Mouse (Mus musculus): ENCODE measurements at regions not wholly inside any gene's neighbourhood (a gene's known extent, or its start where the extent isn't known, plus 50 kb on each side); places are given as distances from the start of the nearest gene placed in this dataset.

- DNase-seq = no peak
Observed at GRCm38 (mm10) chr3:37871076-37871475, 146.8 kb upstream of the Gm5148 start.

GRCm38 (mm10) chr3:37868454-37868853 is 144.2 kb upstream of the Gm5148 start:
- DNase-seq = peak; percentile 67

GRCm38 (mm10) chr3:37862756-37863155 is 138.5 kb upstream of the Gm5148 start:
- DNase-seq = no peak

GRCm38 (mm10) chr3:37860715-37861461 is 136.6 kb upstream of the Gm5148 start:
- DNase-seq = no peak

- DNase-seq = peak; percentile 60
Observed at GRCm38 (mm10) chr3:37860034-37860714, 135.9 kb upstream of the Gm5148 start.

GRCm38 (mm10) chr3:37858624-37859302 is 134.5 kb upstream of the Gm5148 start:
- DNase-seq = no peak

GRCm38 (mm10) chr3:37846191-37847003 is 122.1 kb upstream of the Gm5148 start:
- peak; percentile 72 for DNase-seq

GRCm38 (mm10) chr3:37845313-37846023 is 121.2 kb upstream of the Gm5148 start:
- peak; percentile 32 for DNase-seq

GRCm38 (mm10) chr3:37844731-37845312 is 120.5 kb upstream of the Gm5148 start:
- DNase-seq = no peak

- DNase-seq = peak; percentile 11
Observed at GRCm38 (mm10) chr3:37842289-37842688, 118.0 kb upstream of the Gm5148 start.

GRCm38 (mm10) chr3:37838896-37839295 is 114.6 kb upstream of the Gm5148 start:
- DNase-seq = peak; percentile 66

- peak; percentile 34 for DNase-seq
Observed at GRCm38 (mm10) chr3:37836749-37837148, 112.5 kb upstream of the Gm5148 start.

- no peak for DNase-seq
Observed at GRCm38 (mm10) chr3:37835687-37836086, 111.4 kb upstream of the Gm5148 start.

GRCm38 (mm10) chr3:37835135-37835534 is 110.8 kb upstream of the Gm5148 start:
- DNase-seq = no peak

GRCm38 (mm10) chr3:37834626-37835025 is 110.3 kb upstream of the Gm5148 start:
- DNase-seq = no peak

- DNase-seq = no peak
Observed at GRCm38 (mm10) chr3:37833387-37833786, 109.1 kb upstream of the Gm5148 start.

GRCm38 (mm10) chr3:37827546-37827945 is 103.3 kb upstream of the Gm5148 start:
- DNase-seq = no peak

- DNase-seq = no peak
Observed at GRCm38 (mm10) chr3:37825602-37826001, 101.3 kb upstream of the Gm5148 start.

GRCm38 (mm10) chr3:37824681-37825080 is 100.4 kb upstream of the Gm5148 start:
- DNase-seq = no peak

GRCm38 (mm10) chr3:37819503-37819902 is 95.2 kb upstream of the Gm5148 start:
- DNase-seq = no peak

GRCm38 (mm10) chr3:37817434-37817805 is 93.1 kb upstream of the Gm5148 start:
- DNase-seq = no peak
